Mouse (Mus musculus): ENCODE measurements around the gene Olfr914.

Gene Olfr914

DNA sequence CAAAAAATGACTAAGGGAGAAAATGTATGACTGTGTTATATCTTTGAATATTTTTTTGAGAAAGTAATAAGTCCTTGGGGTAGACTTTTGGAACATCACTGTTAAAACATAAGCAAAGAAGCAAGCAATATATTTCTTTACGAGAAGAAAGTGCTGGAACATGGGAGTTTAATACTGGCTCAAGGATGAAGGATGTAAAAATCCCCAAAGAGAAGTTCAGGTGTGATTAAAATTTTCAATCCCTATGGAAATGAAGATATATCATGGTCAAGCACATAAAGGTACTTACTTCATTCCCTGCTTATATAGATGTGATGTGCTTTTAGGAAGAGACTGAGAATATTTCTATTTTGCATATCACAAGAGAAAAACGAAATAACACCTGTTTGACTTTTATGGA is at the start of gene Olfr914:
Olfr914 (plus strand) TSS at position 301 of the 400 bp plus-strand sequence.
- no peak for DNase-seq

DNA sequence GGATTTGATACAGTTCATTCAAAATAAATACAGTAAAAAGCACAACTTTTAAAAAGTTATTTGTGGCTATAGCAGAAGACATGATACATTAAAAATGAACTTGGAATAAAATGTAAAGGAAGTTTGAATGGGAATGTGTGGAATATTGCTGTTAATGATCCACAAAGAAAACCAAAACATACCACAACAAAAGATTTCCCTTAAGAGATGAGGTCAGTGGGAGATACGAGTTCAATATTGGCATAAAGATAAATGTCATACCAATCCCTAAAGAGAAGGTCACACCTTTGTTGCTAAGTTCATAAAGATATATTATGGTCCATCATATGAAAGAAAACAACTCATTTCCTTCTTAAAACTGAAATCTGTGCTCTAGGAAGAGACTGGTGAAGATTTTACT is 25.0 kb upstream of the Olfr914 start, which contains the start of gene Olfr912:
Olfr912 (plus strand) TSS at position 301 of the 400 bp plus-strand sequence.
- no peak for DNase-seq

DNA sequence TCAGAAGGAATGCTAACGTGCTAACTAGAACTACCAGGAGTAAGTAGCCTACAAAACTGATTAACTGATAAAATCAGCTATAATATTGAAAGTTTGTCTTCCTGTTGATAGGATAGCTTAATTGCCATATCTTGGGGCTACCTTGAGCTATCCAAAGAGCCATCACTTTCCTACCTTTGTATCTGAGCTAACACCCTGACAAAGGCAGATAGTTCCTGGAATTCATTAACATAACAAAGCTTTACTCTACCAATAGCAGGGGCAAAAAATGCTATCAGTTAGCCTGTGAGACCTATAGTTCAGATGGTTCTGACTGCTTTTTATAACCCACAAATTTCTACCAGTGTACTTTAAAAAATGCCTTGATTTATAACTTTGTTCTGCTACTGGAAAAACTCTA is 13.8 kb upstream of the Olfr914 start:
- no peak for DNase-seq

DNA sequence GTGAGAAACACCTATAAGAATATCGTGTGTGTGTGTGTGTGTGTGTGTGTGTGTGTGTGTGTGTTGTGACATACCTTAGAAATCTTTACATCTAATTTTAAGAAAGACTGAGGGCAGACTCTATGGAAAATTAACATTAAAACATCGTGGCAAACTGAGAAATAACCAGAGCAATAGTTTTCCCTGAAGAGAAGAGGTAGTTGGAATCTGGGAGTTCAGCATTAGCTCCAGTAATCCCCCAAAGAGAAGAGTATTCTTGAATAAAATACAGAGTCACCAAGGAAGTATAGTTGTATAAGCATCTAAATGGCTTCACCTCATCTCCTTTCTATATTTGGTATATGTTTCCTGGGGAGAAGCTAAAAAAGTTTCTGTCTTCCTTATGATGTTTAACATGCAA is 12.4 kb upstream of the Olfr914 start, which contains the start of gene Olfr913:
Olfr913 (plus strand) TSS at position 301 of the 400 bp plus-strand sequence.
- DNase-seq, result no peak

DNA sequence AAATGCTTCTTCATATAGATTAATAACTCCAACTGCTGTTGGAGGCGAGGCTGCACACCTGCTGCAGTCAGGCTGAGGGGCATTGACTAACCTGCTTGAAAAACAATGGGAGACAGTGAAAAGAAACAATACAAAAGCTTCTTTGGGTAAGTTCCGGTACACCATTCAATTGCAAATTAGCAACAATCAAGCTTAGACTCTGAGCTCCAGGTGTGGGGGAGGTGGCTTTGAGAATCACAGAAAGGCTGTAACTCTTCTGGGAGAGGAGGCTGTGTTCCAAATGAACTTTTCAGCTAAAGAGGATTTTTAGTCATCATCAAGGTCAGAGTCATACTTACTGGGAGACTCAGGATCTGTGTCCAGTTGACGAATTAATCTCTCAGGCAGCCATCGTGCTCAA is 27.5 kb downstream of the Olfr914 start:
- no peak for DNase-seq

DNA sequence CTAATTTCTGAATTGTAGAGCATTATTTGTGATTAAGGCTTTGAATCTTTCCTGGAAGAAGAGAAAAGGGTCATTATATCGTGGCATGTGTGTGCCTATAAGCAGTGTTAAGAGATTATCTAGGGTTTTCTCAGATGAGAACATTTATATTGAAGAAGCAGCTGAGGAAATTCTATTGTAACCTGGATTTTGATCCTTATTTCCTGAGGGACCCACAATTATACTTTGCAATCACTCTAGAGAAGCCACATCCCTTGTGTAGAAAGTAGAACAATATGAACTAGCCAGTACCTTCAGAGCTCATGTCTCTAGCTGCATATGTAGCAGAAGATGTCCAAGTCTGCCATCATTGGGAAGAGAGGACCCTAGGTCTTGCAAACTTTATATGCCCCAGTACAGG is 54.9 kb downstream of the Olfr914 start, which contains the start of gene Olfr916:
Olfr916 (minus strand) TSS at position 101 of the 400 bp plus-strand sequence.
- DNase-seq, result no peak
